Mouse (Mus musculus) testis, adult 2 months (tissue): ENCODE data around the gene Ccdc155.

ENCODE experiments used
- CTCF ChIP-seq: fragments of 200-500 bp; IDR thresholded peaks from 2 replicates; pipeline ENCODE4 v1.5.1; 2012; ENCODE audit warnings: low read depth, mild to moderate bottlenecking, inconsistent platforms, low read length, moderate library complexity; ENCODE audit not compliant: control insufficient read depth, insufficient read depth, insufficient replicate concordance
- POLR2A ChIP-seq: fragments of 200-500 bp; IDR thresholded peaks from 2 replicates; pipeline ENCODE4 v1.6.1; 2012; ENCODE audit warnings: low read depth, mild to moderate bottlenecking, inconsistent platforms, low read length, moderate library complexity; ENCODE audit not compliant: control insufficient read depth

- TF ChIP-seq CTCF (no peak), POLR2A (no peak)
Measured at GRCm38 (mm10) chr7:45229046-45229445, 24.4 kb upstream of the Ccdc155 start.
